Mouse (Mus musculus) hindlimb bud, embryonic 11.5 days (tissue): Measurements from ENCODE around the gene 1700030K09Rik.

Source experiments
- DNase-seq: peaks from one replicate; pipeline ENCODE4 v3.0.0-alpha.2; 2012; ENCODE audit warnings: low read depth, low spot score; ENCODE audit errors: extremely low spot score

1700030K09Rik gene

DNA sequence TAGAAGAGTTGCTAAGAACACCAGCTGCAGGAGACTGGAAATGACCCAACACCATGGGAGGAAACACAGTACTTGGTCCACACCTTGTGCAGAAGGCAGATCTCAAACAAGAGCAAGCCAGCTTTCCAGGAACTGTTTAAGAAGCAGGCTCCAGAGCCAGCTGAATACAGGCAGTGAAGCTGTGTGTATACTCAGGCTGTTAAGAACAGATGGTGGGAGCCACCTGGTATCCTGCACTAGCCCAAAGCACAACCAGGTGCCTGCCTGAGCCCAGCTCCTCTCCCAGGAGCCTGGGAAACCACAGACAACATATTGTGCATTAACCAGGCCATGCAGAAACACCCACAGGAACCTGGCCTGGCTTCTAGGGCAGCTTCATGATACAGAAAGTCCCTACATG lies 60.5 kb downstream of the 1700030K09Rik start:
- no peak for DNase-seq

DNA sequence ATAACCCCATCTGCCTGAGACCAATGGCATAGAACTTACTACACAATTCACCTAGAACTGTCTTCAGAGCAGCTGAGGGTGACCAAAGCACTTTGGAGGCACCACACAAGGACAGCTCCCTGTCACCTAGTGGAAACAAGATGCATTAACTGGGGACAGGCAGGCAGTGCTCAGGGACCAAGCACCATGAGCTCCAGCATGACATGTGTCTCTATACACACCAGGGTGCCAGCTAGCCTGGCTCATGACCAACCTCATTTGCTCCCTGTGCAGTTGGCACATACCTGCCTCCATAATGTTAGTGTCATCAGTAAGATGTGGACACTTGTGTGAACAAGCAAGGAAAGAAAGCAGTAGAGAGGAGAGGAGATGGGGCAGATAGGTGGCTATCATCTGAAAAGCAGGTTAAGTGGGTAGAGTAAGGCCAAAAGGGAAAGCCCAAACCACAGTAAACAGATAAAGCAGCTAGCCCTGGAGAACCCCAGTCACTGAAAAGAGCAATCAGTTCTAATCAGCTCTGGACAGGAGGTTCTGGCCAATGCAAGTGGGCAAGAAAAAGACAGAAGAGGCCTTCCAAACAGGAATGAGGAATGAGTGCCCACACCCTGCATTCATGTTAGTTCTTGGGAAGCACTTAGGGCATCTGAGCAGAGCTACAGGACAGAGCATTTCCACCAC lies 61.1 kb downstream of the 1700030K09Rik start:
- no peak for DNase-seq

DNA sequence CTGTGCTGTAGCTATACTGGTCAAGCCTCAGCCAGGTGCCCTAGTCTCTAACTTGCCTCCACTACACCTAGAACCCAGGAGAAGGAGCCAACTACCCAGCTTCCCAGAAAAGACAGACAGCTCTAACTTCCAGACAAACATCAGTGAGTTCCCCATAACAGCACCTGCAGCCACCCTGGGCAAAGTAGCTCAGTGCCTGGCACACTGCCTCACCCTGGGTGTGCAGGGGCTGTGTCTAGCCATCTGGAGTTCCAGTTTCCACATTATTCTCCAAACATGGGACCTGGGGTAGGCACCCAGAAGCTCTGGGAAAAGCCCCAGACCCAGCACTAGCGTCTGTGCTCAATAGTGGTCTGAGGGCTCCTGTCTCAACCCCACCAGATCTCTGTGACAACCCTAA lies 63.8 kb downstream of the 1700030K09Rik start:
- DNase-seq: no peak
